Mouse (Mus musculus): ENCODE results near the gene Cp.
"Not testable (repeated sequence)": the region's sequence is repeated elsewhere in the genome, so short reads cannot be mapped to it uniquely, and the experiment has no call there.

Cp gene

GRCm38 (mm10) chr3:19956885-19957284 lies at the start of gene Cp:
Gene Cp, plus strand, starts transcription at chr3:19957054.
- no peak for DNase-seq (ENCODE audit: extremely low spot score, low spot score)

- no peak for DNase-seq (ENCODE audit: extremely low spot score, low spot score)
Measured at GRCm38 (mm10) chr3:19948552-19948951, 8.3 kb upstream of the Cp start.

GRCm38 (mm10) chr3:19949401-19949800 lies 7.5 kb upstream of the Cp start:
- not testable (repeated sequence) for DNase-seq (ENCODE audit: extremely low spot score, low spot score)

- DNase-seq (ENCODE audit: extremely low spot score, low spot score), result no peak
Measured at GRCm38 (mm10) chr3:19953425-19953824, 3.4 kb upstream of the Cp start.

GRCm38 (mm10) chr3:19953865-19954264 lies 3.0 kb upstream of the Cp start:
- DNase-seq (ENCODE audit: extremely low spot score, low spot score), result no peak

GRCm38 (mm10) chr3:19958031-19958430 lies 1.2 kb downstream of the Cp start:
- DNase-seq (ENCODE audit: extremely low spot score, low spot score), result no peak

GRCm38 (mm10) chr3:19958983-19959382 lies 2.1 kb downstream of the Cp start:
- DNase-seq (ENCODE audit: extremely low spot score, low spot score), result no peak

- no peak for DNase-seq (ENCODE audit: extremely low spot score, low spot score)
Measured at GRCm38 (mm10) chr3:19960570-19961114, 3.8 kb downstream of the Cp start.

GRCm38 (mm10) chr3:19961341-19961740 lies 4.5 kb downstream of the Cp start:
- DNase-seq (ENCODE audit: extremely low spot score, low spot score), result no peak

GRCm38 (mm10) chr3:19962769-19963513 lies 6.1 kb downstream of the Cp start:
- no peak for DNase-seq (ENCODE audit: extremely low spot score, low spot score)

- DNase-seq (ENCODE audit: extremely low spot score, low spot score), result no peak
Measured at GRCm38 (mm10) chr3:19964625-19965188, 7.9 kb downstream of the Cp start.

GRCm38 (mm10) chr3:19965239-19965638 lies 8.4 kb downstream of the Cp start:
- no peak for DNase-seq (ENCODE audit: extremely low spot score, low spot score)

GRCm38 (mm10) chr3:19966072-19966471 lies 9.2 kb downstream of the Cp start:
- DNase-seq (ENCODE audit: extremely low spot score, low spot score), result no peak

GRCm38 (mm10) chr3:19978474-19978873 lies 21.6 kb downstream of the Cp start:
- DNase-seq (ENCODE audit: extremely low spot score, low spot score), result peak; percentile 29

GRCm38 (mm10) chr3:19981156-19981555 lies 24.3 kb downstream of the Cp start:
- no peak for DNase-seq (ENCODE audit: extremely low spot score, low spot score)

GRCm38 (mm10) chr3:19982846-19983245 lies 26.0 kb downstream of the Cp start:
- DNase-seq (ENCODE audit: extremely low spot score, low spot score), result no peak

GRCm38 (mm10) chr3:19986123-19986522 lies 29.3 kb downstream of the Cp start:
- no peak for DNase-seq (ENCODE audit: extremely low spot score, low spot score)

- no peak for DNase-seq (ENCODE audit: extremely low spot score, low spot score)
Measured at GRCm38 (mm10) chr3:19990031-19990430, 33.2 kb downstream of the Cp start.

GRCm38 (mm10) chr3:19992388-19992787 lies 35.5 kb downstream of the Cp start:
- DNase-seq (ENCODE audit: extremely low spot score, low spot score), result no peak

GRCm38 (mm10) chr3:19999551-19999950 lies 42.7 kb downstream of the Cp start:
- no peak for DNase-seq (ENCODE audit: extremely low spot score, low spot score)

GRCm38 (mm10) chr3:20000806-20001205 lies 44.0 kb downstream of the Cp start:
- DNase-seq (ENCODE audit: extremely low spot score, low spot score), result no peak

- no peak for DNase-seq (ENCODE audit: extremely low spot score, low spot score)
Measured at GRCm38 (mm10) chr3:20002786-20003185, 45.9 kb downstream of the Cp start.

GRCm38 (mm10) chr3:20004422-20004821 lies 47.6 kb downstream of the Cp start:
- DNase-seq (ENCODE audit: extremely low spot score, low spot score), result no peak
